Mouse (Mus musculus) stomach, postnatal 0 days (tissue): ENCODE measurements at regions not wholly inside any gene's neighbourhood (a gene's known extent, or its start where the extent isn't known, plus 50 kb on each side); places are given as distances from the start of the nearest gene placed in this dataset.

ENCODE experiments used
- CTCF ChIP-seq: IDR thresholded peaks from 2 replicates; pipeline ENCODE4 v1.5.1; 2016; ENCODE audit warnings: antibody characterized with exemption, low read depth, mild to moderate bottlenecking, moderate library complexity
- EP300 ChIP-seq: optimal IDR thresholded peaks from 2 replicates; pipeline ENCODE3; 2016; ENCODE audit warnings: antibody characterized with exemption

GRCm38 (mm10) chr13:97514421-97515066, 245.9 kb downstream of the Gm10260 start:
- TF ChIP-seq CTCF (no peak), EP300 (no peak)
